Mouse (Mus musculus): ENCODE measurements around the gene A530084C06Rik. TPM values are rescaled to one million over a fixed set of nuclear protein-coding genes. Genes with fewer than 3 reads are reported as not detected.

A530084C06Rik gene
- total RNA-seq, 1 experiment from 2014 or later: 0.47 TPM

- no peak for ATAC-seq (ENCODE audit: extremely low read depth, insufficient number of reproducible peaks, low FRiP score, poor library complexity, severe bottlenecking)
Measured at GRCm38 (mm10) chr13:31547610-31548009, 11.5 kb downstream of the A530084C06Rik start.

- ATAC-seq (ENCODE audit: extremely low read depth, insufficient number of reproducible peaks, low FRiP score, poor library complexity, severe bottlenecking): no peak
Measured at GRCm38 (mm10) chr13:31547204-31547603, 11.9 kb downstream of the A530084C06Rik start.

GRCm38 (mm10) chr13:31546784-31547183, 12.3 kb downstream of the A530084C06Rik start:
- no peak for ATAC-seq (ENCODE audit: extremely low read depth, insufficient number of reproducible peaks, low FRiP score, poor library complexity, severe bottlenecking)

- ATAC-seq (ENCODE audit: extremely low read depth, insufficient number of reproducible peaks, low FRiP score, poor library complexity, severe bottlenecking): no peak
Measured at GRCm38 (mm10) chr13:31543021-31543420, 16.1 kb downstream of the A530084C06Rik start.

- no peak for ATAC-seq (ENCODE audit: extremely low read depth, insufficient number of reproducible peaks, low FRiP score, poor library complexity, severe bottlenecking)
Measured at GRCm38 (mm10) chr13:31534726-31535125, 24.4 kb downstream of the A530084C06Rik start.

GRCm38 (mm10) chr13:31531651-31532061, 27.5 kb downstream of the A530084C06Rik start:
- ATAC-seq (ENCODE audit: extremely low read depth, insufficient number of reproducible peaks, low FRiP score, poor library complexity, severe bottlenecking): no peak

GRCm38 (mm10) chr13:31531186-31531585, 27.9 kb downstream of the A530084C06Rik start:
- no peak for ATAC-seq (ENCODE audit: extremely low read depth, insufficient number of reproducible peaks, low FRiP score, poor library complexity, severe bottlenecking)

- ATAC-seq (ENCODE audit: extremely low read depth, insufficient number of reproducible peaks, low FRiP score, poor library complexity, severe bottlenecking): no peak
Measured at GRCm38 (mm10) chr13:31524976-31525375, 34.2 kb downstream of the A530084C06Rik start.

GRCm38 (mm10) chr13:31518971-31519370, 40.2 kb downstream of the A530084C06Rik start:
- ATAC-seq (ENCODE audit: extremely low read depth, insufficient number of reproducible peaks, low FRiP score, poor library complexity, severe bottlenecking): no peak

GRCm38 (mm10) chr13:31518411-31518886, 40.7 kb downstream of the A530084C06Rik start:
- ATAC-seq (ENCODE audit: extremely low read depth, insufficient number of reproducible peaks, low FRiP score, poor library complexity, severe bottlenecking): no peak

- no peak for ATAC-seq (ENCODE audit: extremely low read depth, insufficient number of reproducible peaks, low FRiP score, poor library complexity, severe bottlenecking)
Measured at GRCm38 (mm10) chr13:31515261-31515660, 43.9 kb downstream of the A530084C06Rik start.

GRCm38 (mm10) chr13:31506494-31507167, 52.5 kb downstream of the A530084C06Rik start:
- ATAC-seq (ENCODE audit: extremely low read depth, insufficient number of reproducible peaks, low FRiP score, poor library complexity, severe bottlenecking): 0 out of 2 replicates have a peak, but pooled peaks have one; percentile 13

Other genes starting within 250 kb of the A530084C06Rik start
- 0.93 and 0.98 TPM in 2 replicates for gene Foxq1, start 3.2 kb downstream of the A530084C06Rik start, total RNA-seq (2017)
- gene Foxf2, start 66.5 kb upstream of the A530084C06Rik start, total RNA-seq (2017): not detected in 2 replicates
- not detected in 2 replicates for gene Foxc1, start 247.3 kb upstream of the A530084C06Rik start, total RNA-seq (2017)

Data from neutrophil, adult 5-6 weeks (primary cell).